Mouse (Mus musculus): ENCODE measurements at regions not wholly inside any gene's neighbourhood (a gene's known extent, or its start where the extent isn't known, plus 50 kb on each side); places are given as distances from the start of the nearest gene placed in this dataset.

GRCm38 (mm10) chr12:16051439-16051838 is 234.7 kb upstream of the Trib2 start:
- TF ChIP-seq HCFC1 (IDR thresholded peaks at IDR 0.05; ENCODE audit: borderline replicate concordance, insufficient read depth, low read length) (no peak), CHD2 (IDR thresholded peaks at IDR 0.05; ENCODE audit: low read depth, low read length) (no peak), ZC3H11A (IDR thresholded peaks at IDR 0.05; ENCODE audit: borderline replicate concordance, low read depth, low read length) (no peak)

Measured in ES-E14 (cell line).